Mouse (Mus musculus) forebrain, embryonic 13.5 days (tissue): ENCODE measurements at regions not wholly inside any gene's neighbourhood (a gene's known extent, or its start where the extent isn't known, plus 50 kb on each side); places are given as distances from the start of the nearest gene placed in this dataset.

ENCODE experiments used
- ATAC-seq: fragments of 200-750 bp; cut with Nextera tagmentation; 2 replicates; pipeline ENCODE4 v1.8.0; 2017
- H3K27ac ChIP-seq: fragments of 300-500 bp; sonication (generic); 2 replicates; pipeline ENCODE4 v1.5.1; 2015; ENCODE audit warnings: inconsistent platforms, mild to moderate bottlenecking, moderate library complexity
- H3K27me3 ChIP-seq: fragments of 300-500 bp; sonication (generic); 2 replicates; pipeline ENCODE4 v1.6.1; 2015; ENCODE audit warnings: mild to moderate bottlenecking, inconsistent platforms
- H3K36me3 ChIP-seq: fragments of 300-500 bp; sonication (generic); 2 replicates; pipeline ENCODE4 v1.6.1; 2015; ENCODE audit warnings: mild to moderate bottlenecking, inconsistent platforms; ENCODE audit not compliant: poor library complexity, severe bottlenecking
- H3K4me1 ChIP-seq: fragments of 300-500 bp; sonication (generic); 2 replicates; pipeline ENCODE4 v1.6.1; 2015; ENCODE audit warnings: inconsistent platforms
- H3K4me2 ChIP-seq: fragments of 300-500 bp; sonication (generic); 2 replicates; pipeline ENCODE4 v1.6.1; 2015; ENCODE audit warnings: inconsistent platforms, mild to moderate bottlenecking, moderate library complexity
- H3K4me3 ChIP-seq: fragments of 300-500 bp; sonication (generic); 2 replicates; pipeline ENCODE4 v1.5.1; 2015; ENCODE audit warnings: mild to moderate bottlenecking, inconsistent platforms
- H3K9ac ChIP-seq: fragments of 300-500 bp; sonication (generic); 2 replicates; pipeline ENCODE4 v1.6.1; 2015; ENCODE audit warnings: mild to moderate bottlenecking, inconsistent platforms
- H3K9me3 ChIP-seq: fragments of 300-500 bp; sonication (generic); replicated peaks from 2 replicates; pipeline ENCODE4 v1.6.1; 2016; ENCODE audit warnings: inconsistent platforms
- WGBS: fragments of 180-500 bp; shearing (Covaris S2); methylation state at CpG from one replicate; pipeline ENCODE4 v1.1.7; 2015; 5-methylcytosine and 5-hydroxymethylcytosine counted together

DNA sequence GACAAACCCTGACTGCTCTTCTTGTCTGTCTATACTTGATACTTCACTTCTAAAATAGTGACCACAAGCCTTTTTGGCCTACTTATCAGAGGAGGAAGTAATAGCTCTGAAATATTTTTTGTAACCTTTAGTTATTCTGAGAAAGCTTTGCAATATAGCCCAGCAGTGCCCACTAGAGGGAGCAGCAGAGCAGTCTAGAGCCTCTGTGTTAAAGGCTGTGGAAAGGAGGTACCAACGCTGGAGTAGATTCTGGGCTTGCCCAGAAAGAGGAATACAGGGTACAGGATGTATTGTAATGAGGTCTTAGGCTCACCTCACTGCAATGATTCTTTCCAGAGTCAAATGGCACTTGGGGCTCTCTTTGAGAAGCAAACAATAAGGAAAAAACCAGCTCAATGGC is 151.1 kb downstream of the Dmrta2 start:
- no peak overlapping the region for H3K4me2 ChIP-seq
- no peaks in the 10 kb centered on the region for H3K9me3 ChIP-seq
- WGBS, result 0% methylated on average over 1 of the region's 1 CpGs
- H3K27me3 ChIP-seq, result no peaks in the 10 kb centered on the region
- peak overlapping the region; percentile 59 for H3K27ac ChIP-seq
- H3K4me1 ChIP-seq, result peaks cover 15% of the 10 kb centered on the region
- peak; percentile 91 for ATAC-seq
- no peak overlapping the region for H3K4me3 ChIP-seq
- no peak overlapping the region for H3K9ac ChIP-seq
- H3K36me3 ChIP-seq, result no peaks in the 10 kb centered on the region

DNA sequence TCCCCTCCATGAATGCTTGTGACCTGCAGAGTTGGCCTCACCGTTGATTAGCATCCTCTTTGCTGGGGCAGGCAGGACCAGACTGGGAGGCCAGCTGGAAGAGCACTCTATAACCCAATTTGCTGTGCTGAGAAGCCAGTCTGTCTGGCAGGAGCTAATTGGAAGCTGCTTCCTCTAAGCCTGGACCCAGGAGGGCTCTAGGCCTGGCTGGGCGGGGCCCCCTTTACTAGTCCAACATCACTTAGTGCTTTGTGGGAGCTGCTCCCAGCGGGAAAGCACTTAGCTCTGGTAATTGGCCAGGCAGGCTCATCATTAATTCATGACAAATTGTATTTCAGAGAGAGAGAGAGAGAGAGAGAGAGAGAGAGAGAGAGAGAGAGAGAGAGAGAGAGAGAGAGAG is 151.7 kb downstream of the Dmrta2 start:
- Histone ChIP-seq H3K4me1 (peaks cover 20% of the 10 kb centered on the region), H3K9ac (no peak overlapping the region), H3K4me2 (no peak overlapping the region), H3K9me3 (no peaks in the 10 kb centered on the region), H3K36me3 (no peaks in the 10 kb centered on the region), H3K27me3 (no peaks in the 10 kb centered on the region), H3K27ac (peak overlapping the region; percentile 59), H3K4me3 (no peak overlapping the region)
- peak; percentile 78 for ATAC-seq
- WGBS, result 24% methylated on average over 3 of the region's 3 CpGs

GRCm38 (mm10) chr4:110132061-110132460 is 154.2 kb downstream of the Dmrta2 start:
- 67% methylated on average over 4 of the region's 4 CpGs for WGBS
- H3K4me1 ChIP-seq, result peaks cover 20% of the 10 kb centered on the region
- no peak overlapping the region for H3K9ac ChIP-seq
- H3K4me2 ChIP-seq, result no peak overlapping the region
- H3K27ac ChIP-seq, result no peak overlapping the region
- H3K36me3 ChIP-seq, result no peaks in the 10 kb centered on the region
- no peak for ATAC-seq
- H3K27me3 ChIP-seq, result no peaks in the 10 kb centered on the region
- no peak overlapping the region for H3K4me3 ChIP-seq
- no peaks in the 10 kb centered on the region for H3K9me3 ChIP-seq

- Histone ChIP-seq H3K9me3 (no peaks in the 10 kb centered on the region), H3K9ac (no peak overlapping the region), H3K4me3 (no peak overlapping the region), H3K27ac (no peak overlapping the region), H3K4me2 (no peak overlapping the region), H3K27me3 (no peaks in the 10 kb centered on the region), H3K36me3 (no peaks in the 10 kb centered on the region), H3K4me1 (peaks cover 19% of the 10 kb centered on the region)
- WGBS, result 46% methylated on average over 7 of the region's 7 CpGs
- no peak for ATAC-seq
These were observed 156.2 kb downstream of the Dmrta2 start for GRCm38 (mm10) chr4:110134036-110134435.

- H3K4me1 ChIP-seq, result no peaks in the 10 kb centered on the region
- H3K9me3 ChIP-seq, result no peaks in the 10 kb centered on the region
- no peaks in the 10 kb centered on the region for H3K36me3 ChIP-seq
- no peak overlapping the region for H3K27ac ChIP-seq
- no peak overlapping the region for H3K4me3 ChIP-seq
- WGBS, result 95% methylated on average over 1 of the region's 1 CpGs
- H3K9ac ChIP-seq, result no peak overlapping the region
- no peak overlapping the region for H3K4me2 ChIP-seq
- H3K27me3 ChIP-seq, result no peaks in the 10 kb centered on the region
- ATAC-seq, result no peak
These were observed 167.4 kb downstream of the Dmrta2 start for GRCm38 (mm10) chr4:110145229-110145628.

DNA sequence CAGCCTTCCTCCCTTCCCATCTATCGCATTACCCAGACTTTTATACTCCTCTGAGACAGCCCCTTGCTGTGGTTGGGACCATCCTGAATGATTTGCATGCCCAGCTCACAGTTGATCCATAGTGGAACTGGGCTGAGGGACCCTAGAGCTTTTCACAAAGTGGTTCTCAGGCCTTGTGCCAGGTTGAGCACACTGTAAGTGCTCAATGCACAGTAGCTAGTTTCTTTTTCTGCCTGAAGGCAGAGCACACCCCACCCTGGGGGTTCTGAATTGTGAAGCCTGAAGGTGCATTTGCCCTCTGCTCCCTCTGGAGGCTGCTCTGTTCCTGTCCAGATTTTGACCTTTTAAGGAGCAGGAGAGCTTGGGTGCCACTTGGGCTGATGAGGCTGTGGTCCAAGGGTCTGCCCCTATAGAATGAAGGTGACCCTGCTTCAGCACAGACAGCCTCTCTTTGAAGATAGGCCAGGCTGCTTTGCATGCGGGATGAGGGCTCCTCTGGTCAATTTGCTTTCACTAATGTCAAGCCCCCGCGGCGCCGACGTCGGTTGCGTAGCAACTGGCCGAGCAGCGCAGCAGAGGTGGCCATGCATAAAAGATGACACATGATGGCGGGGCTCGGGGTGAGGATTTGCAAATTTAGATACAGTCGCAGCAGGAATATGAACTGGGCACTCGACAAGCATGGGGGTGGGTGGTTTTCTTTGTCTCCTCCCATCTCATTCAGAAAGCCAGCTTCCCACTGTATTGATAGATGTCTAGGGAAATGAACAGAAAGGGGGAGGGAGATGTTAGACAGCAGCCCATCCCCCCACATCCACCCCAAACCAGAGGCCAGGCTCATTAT is 174.5 kb downstream of the Dmrta2 start:
- peaks cover 28% of the 10 kb centered on the region for H3K4me1 ChIP-seq
- H3K27me3 ChIP-seq, result no peaks in the 10 kb centered on the region
- H3K36me3 ChIP-seq, result no peaks in the 10 kb centered on the region
- H3K9ac ChIP-seq, result no peak overlapping the region
- ATAC-seq, result peak; percentile 89
- no peak overlapping the region for H3K4me3 ChIP-seq
- peak overlapping the region; percentile 39 for H3K4me2 ChIP-seq
- WGBS, result 9% methylated on average over 15 of the region's 15 CpGs
- H3K27ac ChIP-seq, result peak overlapping the region; percentile 55
- H3K9me3 ChIP-seq, result no peaks in the 10 kb centered on the region
